Mouse (Mus musculus): Measurements from ENCODE around the gene Hs3st2. TPM values are rescaled to one million over a fixed set of nuclear protein-coding genes. Genes with fewer than 3 reads are reported as not detected.

The Hs3st2 gene
- polyA plus RNA-seq, 1 experiment from 2014 or later = 0.10 TPM

- Histone ChIP-seq H3K9me3 (ENCODE audit: control insufficient read depth, low read length) (no peaks in the 10 kb centered on the region), H3K4me3 (ENCODE audit: low read length) (no peak overlapping the region), H3K4me1 (replicated peaks; ENCODE audit: control insufficient read depth, insufficient read depth, low read length) (no peaks in the 10 kb centered on the region), H3K4me2 (ENCODE audit: low read depth, low read length) (no peak overlapping the region), H3K27ac (ENCODE audit: low read length) (no peak overlapping the region), H3K9ac (ENCODE audit: low read length) (no peak overlapping the region), H3K27me3 (ENCODE audit: control insufficient read depth, insufficient read depth, low read depth, low read length) (no peaks in the 10 kb centered on the region), H3K36me3 (ENCODE audit: control insufficient read depth, insufficient read depth, low read length) (no peaks in the 10 kb centered on the region)
- 31% methylated on average over 8 of the region's 8 CpGs for WGBS
- ATAC-seq (ENCODE audit: low read depth) = no peak
These were observed 86.6 kb downstream of the Hs3st2 start for GRCm38 (mm10) chr7:121478302-121478701.

GRCm38 (mm10) chr7:121480106-121480505 is 88.4 kb downstream of the Hs3st2 start:
- Histone ChIP-seq H3K9me3 (ENCODE audit: control insufficient read depth, low read length) (no peaks in the 10 kb centered on the region), H3K36me3 (ENCODE audit: control insufficient read depth, insufficient read depth, low read length) (no peaks in the 10 kb centered on the region), H3K4me1 (replicated peaks; ENCODE audit: control insufficient read depth, insufficient read depth, low read length) (no peaks in the 10 kb centered on the region), H3K27ac (ENCODE audit: low read length) (no peak overlapping the region), H3K9ac (ENCODE audit: low read length) (no peak overlapping the region), H3K4me3 (ENCODE audit: low read length) (no peak overlapping the region), H3K4me2 (ENCODE audit: low read depth, low read length) (no peak overlapping the region), H3K27me3 (ENCODE audit: control insufficient read depth, insufficient read depth, low read depth, low read length) (no peaks in the 10 kb centered on the region)
- 74% methylated on average over 4 of the region's 4 CpGs for WGBS
- no peak for ATAC-seq (ENCODE audit: low read depth)

DNA sequence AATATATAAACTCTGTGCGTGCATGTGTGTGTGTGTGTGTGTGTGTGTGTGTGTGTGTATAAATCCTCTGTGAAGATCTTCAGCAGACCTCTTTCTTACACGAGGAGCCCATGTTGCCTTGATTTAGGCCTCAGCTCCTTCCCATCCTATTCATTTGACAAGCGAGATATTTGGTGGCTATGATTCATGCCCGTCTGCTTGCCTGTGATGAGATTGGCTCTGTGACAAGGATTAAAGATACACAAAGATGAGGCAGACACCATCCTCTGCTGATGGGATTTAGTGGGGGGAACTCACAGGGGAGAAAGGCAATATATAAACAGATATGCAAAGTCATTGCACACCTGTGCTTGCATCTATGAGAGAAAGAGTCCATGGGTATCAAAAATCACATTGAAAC is 92.9 kb downstream of the Hs3st2 start:
- H3K4me3 ChIP-seq (ENCODE audit: low read length) = no peak overlapping the region
- no peak for ATAC-seq (ENCODE audit: low read depth)
- 69% methylated on average over 4 of the region's 4 CpGs for WGBS
- H3K4me2 ChIP-seq (ENCODE audit: low read depth, low read length) = no peak overlapping the region
- no peaks in the 10 kb centered on the region for H3K27me3 ChIP-seq (ENCODE audit: control insufficient read depth, insufficient read depth, low read depth, low read length)
- H3K4me1 ChIP-seq (replicated peaks; ENCODE audit: control insufficient read depth, insufficient read depth, low read length) = no peaks in the 10 kb centered on the region
- no peak overlapping the region for H3K9ac ChIP-seq (ENCODE audit: low read length)
- H3K9me3 ChIP-seq (ENCODE audit: control insufficient read depth, low read length) = no peaks in the 10 kb centered on the region
- H3K36me3 ChIP-seq (ENCODE audit: control insufficient read depth, insufficient read depth, low read length) = no peaks in the 10 kb centered on the region
- no peak overlapping the region for H3K27ac ChIP-seq (ENCODE audit: low read length)

DNA sequence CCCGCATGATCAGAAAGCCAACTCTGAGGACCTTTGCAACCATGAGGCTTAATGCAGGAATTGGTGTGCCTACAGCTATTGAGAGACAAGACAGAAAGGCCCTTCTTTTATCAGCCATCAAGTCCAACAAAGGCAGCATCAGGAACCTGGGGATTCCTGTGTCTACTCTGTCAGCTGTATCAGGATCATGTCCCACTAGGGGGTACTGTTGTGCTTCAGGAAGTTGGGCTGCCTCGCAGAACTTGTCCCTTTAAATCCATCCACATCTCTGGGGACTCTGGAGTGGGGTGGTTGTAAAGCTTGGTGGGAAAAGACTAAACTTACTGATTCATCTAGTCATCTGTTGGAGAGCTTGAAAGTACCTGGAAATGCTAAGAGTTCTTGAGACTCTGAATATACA is 93.6 kb downstream of the Hs3st2 start:
- H3K9me3 ChIP-seq (ENCODE audit: control insufficient read depth, low read length) = no peaks in the 10 kb centered on the region
- ATAC-seq (ENCODE audit: low read depth) = no peak
- H3K9ac ChIP-seq (ENCODE audit: low read length) = no peak overlapping the region
- H3K4me3 ChIP-seq (ENCODE audit: low read length) = no peak overlapping the region
- no peak overlapping the region for H3K4me2 ChIP-seq (ENCODE audit: low read depth, low read length)
- H3K36me3 ChIP-seq (ENCODE audit: control insufficient read depth, insufficient read depth, low read length) = no peaks in the 10 kb centered on the region
- no peaks in the 10 kb centered on the region for H3K27me3 ChIP-seq (ENCODE audit: control insufficient read depth, insufficient read depth, low read depth, low read length)
- WGBS = 62% methylated on average over 2 of the region's 2 CpGs
- no peak overlapping the region for H3K27ac ChIP-seq (ENCODE audit: low read length)
- H3K4me1 ChIP-seq (replicated peaks; ENCODE audit: control insufficient read depth, insufficient read depth, low read length) = no peaks in the 10 kb centered on the region

DNA sequence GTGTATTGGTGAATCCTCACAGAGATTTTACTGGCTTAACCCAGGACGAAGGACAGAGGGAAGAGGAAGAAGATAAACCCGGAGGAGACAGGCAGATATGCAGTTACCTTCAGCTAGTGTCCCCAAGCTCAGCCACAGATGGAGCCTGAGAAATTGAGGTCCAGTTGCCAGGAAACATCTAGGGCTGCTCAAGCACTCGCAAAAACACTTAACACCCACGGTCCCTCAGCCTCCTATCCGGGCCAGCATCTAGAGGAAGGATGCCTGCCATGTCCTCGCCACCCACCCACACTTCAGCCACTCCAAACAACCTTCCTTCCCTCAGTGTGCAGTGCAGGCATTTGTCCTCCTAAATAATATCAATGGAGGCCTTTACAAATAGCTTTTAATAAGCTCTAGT is 95.6 kb downstream of the Hs3st2 start:
- 39% methylated on average over 6 of the region's 6 CpGs for WGBS
- ATAC-seq (ENCODE audit: low read depth) = no peak
- Histone ChIP-seq H3K36me3 (ENCODE audit: control insufficient read depth, insufficient read depth, low read length) (no peaks in the 10 kb centered on the region), H3K9me3 (ENCODE audit: control insufficient read depth, low read length) (no peaks in the 10 kb centered on the region), H3K9ac (ENCODE audit: low read length) (no peak overlapping the region), H3K4me1 (replicated peaks; ENCODE audit: control insufficient read depth, insufficient read depth, low read length) (no peaks in the 10 kb centered on the region), H3K27me3 (ENCODE audit: control insufficient read depth, insufficient read depth, low read depth, low read length) (no peaks in the 10 kb centered on the region), H3K4me2 (ENCODE audit: low read depth, low read length) (no peak overlapping the region), H3K4me3 (ENCODE audit: low read length) (no peak overlapping the region), H3K27ac (ENCODE audit: low read length) (no peak overlapping the region)

GRCm38 (mm10) chr7:121489401-121489800 is 97.7 kb downstream of the Hs3st2 start:
- Histone ChIP-seq H3K9me3 (ENCODE audit: control insufficient read depth, low read length) (no peaks in the 10 kb centered on the region), H3K27ac (ENCODE audit: low read length) (no peak overlapping the region), H3K36me3 (ENCODE audit: control insufficient read depth, insufficient read depth, low read length) (no peaks in the 10 kb centered on the region), H3K9ac (ENCODE audit: low read length) (no peak overlapping the region), H3K4me1 (replicated peaks; ENCODE audit: control insufficient read depth, insufficient read depth, low read length) (no peaks in the 10 kb centered on the region), H3K4me2 (ENCODE audit: low read depth, low read length) (no peak overlapping the region), H3K4me3 (ENCODE audit: low read length) (no peak overlapping the region), H3K27me3 (ENCODE audit: control insufficient read depth, insufficient read depth, low read depth, low read length) (no peaks in the 10 kb centered on the region)
- 63% methylated on average over 9 of the region's 9 CpGs for WGBS
- ATAC-seq (ENCODE audit: low read depth) = no peak

- no peak for ATAC-seq (ENCODE audit: low read depth)
- 61% methylated on average over 3 of the region's 3 CpGs for WGBS
- Histone ChIP-seq H3K27me3 (ENCODE audit: control insufficient read depth, insufficient read depth, low read depth, low read length) (no peaks in the 10 kb centered on the region), H3K4me3 (ENCODE audit: low read length) (no peak overlapping the region), H3K4me1 (replicated peaks; ENCODE audit: control insufficient read depth, insufficient read depth, low read length) (no peaks in the 10 kb centered on the region), H3K36me3 (ENCODE audit: control insufficient read depth, insufficient read depth, low read length) (no peaks in the 10 kb centered on the region), H3K9me3 (ENCODE audit: control insufficient read depth, low read length) (no peaks in the 10 kb centered on the region), H3K4me2 (ENCODE audit: low read depth, low read length) (no peak overlapping the region), H3K9ac (ENCODE audit: low read length) (no peak overlapping the region), H3K27ac (ENCODE audit: low read length) (no peak overlapping the region)
These were observed 99.9 kb downstream of the Hs3st2 start for GRCm38 (mm10) chr7:121491455-121492005.

DNA sequence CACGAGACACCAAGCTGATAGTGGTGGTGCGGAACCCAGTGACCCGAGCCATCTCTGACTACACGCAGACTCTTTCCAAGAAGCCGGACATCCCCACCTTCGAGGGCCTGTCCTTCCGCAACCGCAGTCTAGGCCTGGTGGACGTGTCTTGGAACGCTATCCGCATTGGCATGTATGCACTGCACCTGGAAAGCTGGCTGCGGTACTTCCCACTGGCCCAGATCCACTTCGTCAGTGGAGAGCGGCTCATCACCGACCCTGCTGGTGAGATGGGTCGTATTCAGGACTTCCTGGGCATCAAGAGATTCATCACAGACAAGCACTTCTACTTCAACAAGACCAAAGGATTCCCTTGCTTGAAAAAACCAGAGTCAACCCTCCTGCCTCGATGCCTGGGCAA is 108.9 kb downstream of the Hs3st2 start:
- H3K27ac ChIP-seq (ENCODE audit: low read length) = no peak overlapping the region
- H3K9ac ChIP-seq (ENCODE audit: low read length) = no peak overlapping the region
- 83% methylated on average over 17 of the region's 17 CpGs for WGBS
- H3K27me3 ChIP-seq (ENCODE audit: control insufficient read depth, insufficient read depth, low read depth, low read length) = no peaks in the 10 kb centered on the region
- H3K4me3 ChIP-seq (ENCODE audit: low read length) = no peak overlapping the region
- H3K9me3 ChIP-seq (ENCODE audit: control insufficient read depth, low read length) = no peaks in the 10 kb centered on the region
- H3K4me2 ChIP-seq (ENCODE audit: low read depth, low read length) = no peak overlapping the region
- no peaks in the 10 kb centered on the region for H3K4me1 ChIP-seq (replicated peaks; ENCODE audit: control insufficient read depth, insufficient read depth, low read length)
- no peak for ATAC-seq (ENCODE audit: low read depth)
- H3K36me3 ChIP-seq (ENCODE audit: control insufficient read depth, insufficient read depth, low read length) = no peaks in the 10 kb centered on the region

DNA sequence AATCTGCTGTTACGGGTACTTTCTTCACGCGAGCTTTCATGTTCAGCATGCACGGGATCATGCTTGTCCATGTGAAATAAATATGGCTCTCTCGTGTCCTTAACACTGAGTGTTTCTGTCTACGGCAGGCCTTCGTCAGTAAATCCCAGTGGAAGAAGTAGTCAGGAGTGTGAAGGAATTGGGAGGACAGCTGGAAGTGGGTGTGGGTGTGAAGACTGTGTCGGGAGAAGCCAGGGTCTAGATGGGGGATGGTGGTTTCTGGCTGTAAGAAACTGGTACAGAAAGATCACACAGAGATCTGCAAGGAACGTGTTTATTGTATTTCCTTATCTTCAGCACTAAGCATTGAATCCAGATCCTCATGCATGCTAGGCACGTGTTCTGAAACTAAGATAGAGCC is 110.0 kb downstream of the Hs3st2 start:
- ATAC-seq (ENCODE audit: low read depth) = no peak
- H3K9me3 ChIP-seq (ENCODE audit: control insufficient read depth, low read length) = no peaks in the 10 kb centered on the region
- H3K36me3 ChIP-seq (ENCODE audit: control insufficient read depth, insufficient read depth, low read length) = no peaks in the 10 kb centered on the region
- 50% methylated on average over 10 of the region's 10 CpGs for WGBS
- H3K4me1 ChIP-seq (replicated peaks; ENCODE audit: control insufficient read depth, insufficient read depth, low read length) = no peaks in the 10 kb centered on the region
- H3K9ac ChIP-seq (ENCODE audit: low read length) = no peak overlapping the region
- no peak overlapping the region for H3K4me3 ChIP-seq (ENCODE audit: low read length)
- no peak overlapping the region for H3K27ac ChIP-seq (ENCODE audit: low read length)
- no peaks in the 10 kb centered on the region for H3K27me3 ChIP-seq (ENCODE audit: control insufficient read depth, insufficient read depth, low read depth, low read length)
- H3K4me2 ChIP-seq (ENCODE audit: low read depth, low read length) = no peak overlapping the region

DNA sequence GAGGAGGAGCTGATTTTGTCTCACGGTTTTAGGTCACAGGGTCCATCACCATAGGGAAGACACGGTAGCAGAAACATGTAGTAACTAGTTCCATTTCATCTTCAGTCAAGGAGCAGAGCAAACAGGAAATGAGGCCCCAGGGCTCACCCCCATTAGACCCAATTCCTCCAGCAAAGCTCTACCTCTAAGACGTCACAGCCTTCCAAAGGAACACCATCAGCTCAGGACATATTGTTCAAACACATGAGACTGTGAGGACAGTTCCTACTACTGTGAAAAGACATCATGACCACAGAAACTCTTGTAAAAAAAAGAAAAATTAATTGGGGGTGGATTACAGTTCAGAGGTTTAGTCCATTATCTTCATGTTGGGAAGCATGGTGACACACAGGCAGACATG is 125.1 kb downstream of the Hs3st2 start:
- Histone ChIP-seq H3K4me3 (ENCODE audit: low read length) (no peak overlapping the region), H3K9me3 (ENCODE audit: control insufficient read depth, low read length) (peaks cover 3% of the 10 kb centered on the region), H3K27ac (ENCODE audit: low read length) (no peak overlapping the region), H3K4me2 (ENCODE audit: low read depth, low read length) (no peak overlapping the region), H3K9ac (ENCODE audit: low read length) (no peak overlapping the region), H3K36me3 (ENCODE audit: control insufficient read depth, insufficient read depth, low read length) (no peaks in the 10 kb centered on the region), H3K4me1 (replicated peaks; ENCODE audit: control insufficient read depth, insufficient read depth, low read length) (no peaks in the 10 kb centered on the region), H3K27me3 (ENCODE audit: control insufficient read depth, insufficient read depth, low read depth, low read length) (no peaks in the 10 kb centered on the region)
- no peak for ATAC-seq (ENCODE audit: low read depth)
- WGBS = 39% methylated on average over 3 of the region's 3 CpGs

Data from lung, embryonic 16.5 days (tissue).